Mouse (Mus musculus) liver, adult 2 months (tissue): ENCODE results near the gene Vps33a. TPM values are rescaled to one million over a fixed set of nuclear protein-coding genes. Genes with fewer than 3 reads are reported as not detected.

ENCODE experiments used
- DNase-seq: peaks from one replicate; pipeline ENCODE4 v3.0.0-alpha.2; 2011; ENCODE audit warnings: low read depth, low spot score; ENCODE audit errors: extremely low read depth
- H3K27ac ChIP-seq: fragments of 200-500 bp; replicated peaks from 2 replicates; pipeline ENCODE4 v1.5.1; 2012; ENCODE audit warnings: low read depth, mild to moderate bottlenecking, control low read depth, inconsistent platforms, low read length; ENCODE audit not compliant: insufficient read depth
- H3K27me3 ChIP-seq: fragments of 200-500 bp; 2 replicates; pipeline ENCODE4 v1.6.1; 2012; ENCODE audit warnings: mild to moderate bottlenecking, moderate library complexity, low read length, inconsistent platforms; ENCODE audit not compliant: control insufficient read depth, insufficient read depth
- H3K36me3 ChIP-seq: fragments of 200-500 bp; 2 replicates; pipeline ENCODE4 v1.6.1; 2012; ENCODE audit warnings: low read length, inconsistent platforms; ENCODE audit not compliant: control insufficient read depth, insufficient read depth
- H3K4me1 ChIP-seq: fragments of 200-500 bp; 2 replicates; pipeline ENCODE4 v1.6.1; 2011; ENCODE audit warnings: low read length; ENCODE audit not compliant: control insufficient read depth, insufficient read depth
- H3K4me3 ChIP-seq: fragments of 200-500 bp; 2 replicates; pipeline ENCODE4 v1.5.1; 2011; ENCODE audit warnings: low read depth, mild to moderate bottlenecking, control low read depth, low read length, moderate library complexity; ENCODE audit not compliant: insufficient read depth
- H3K79me2 ChIP-seq: fragments of 200-500 bp; 2 replicates; pipeline ENCODE4 v1.6.1; 2012; ENCODE audit warnings: inconsistent platforms, mild to moderate bottlenecking, low read length, moderate library complexity; ENCODE audit not compliant: control insufficient read depth, insufficient read depth
- H3K9ac ChIP-seq: fragments of 200-500 bp; 2 replicates; pipeline ENCODE4 v1.6.1; 2012; ENCODE audit warnings: low read depth, mild to moderate bottlenecking, control low read depth, inconsistent platforms, low read length
- CTCF ChIP-seq: fragments of 200-500 bp; IDR thresholded peaks from 2 replicates; pipeline ENCODE4 v1.5.1; 2011; ENCODE audit warnings: low read depth, low read length, control low read depth
- POLR2A ChIP-seq: fragments of 200-500 bp; IDR thresholded peaks from 2 replicates; pipeline ENCODE4 v1.6.1; 2011; ENCODE audit warnings: low read length, control low read depth; ENCODE audit not compliant: insufficient read depth; ENCODE audit errors: extremely low read depth
- WGBS: fragments of 180-500 bp; shearing (Covaris S2); methylation state at CpG from one replicate; pipeline ENCODE4 v1.1.7; 2018; 5-methylcytosine and 5-hydroxymethylcytosine counted together
- polyA plus RNA-seq: library from polyadenylated mRNA; depleted of rRNA; stranded (reverse); fragments of >200 nt; gene quantifications from 2 replicates; pipeline ENCODE4 v1.2.3, GENCODE M21; 2012
- total RNA-seq: library from RNA; depleted of rRNA; stranded (reverse); fragments of >200 nt; gene quantifications from 2 replicates; pipeline ENCODE4 v1.2.3, GENCODE M21; 2014

The Vps33a gene
- total and polyA plus RNA-seq, 2 experiments = 10.5 to 15.4 TPM

- H3K36me3 ChIP-seq = peaks cover 7% of the 10 kb centered on the region; the same call in 1 of the 2 replicates
Measured at GRCm38 (mm10) chr5:123523692-123524392, 49.0 kb downstream of the Vps33a start, which contains the start of gene Diablo. Diablo (minus strand) TSS chr5:123524176.

GRCm38 (mm10) chr5:123522166-123522565 is 50.7 kb downstream of the Vps33a start:
- Histone ChIP-seq H3K4me1 (peaks cover 4% of the 10 kb centered on the region; the same call in 1 of the 2 replicates), H3K9ac (no peak overlapping the region), H3K4me3 (no peak overlapping the region), H3K36me3 (peaks cover 14% of the 10 kb centered on the region), H3K79me2 (peaks cover 4% of the 10 kb centered on the region; the same call in 1 of the 2 replicates), H3K27me3 (no peaks in the 10 kb centered on the region), H3K27ac (no peak overlapping the region)
- DNase-seq = no peak
- TF ChIP-seq CTCF (no peak), POLR2A (no peak)
- 94% methylated on average over 1 of the region's 1 CpGs for WGBS

More at GRCm38 (mm10) chr5:123523692-123524392, 49.0 kb downstream of the Vps33a start, which contains the start of gene Diablo:
- peaks cover 4% of the 10 kb centered on the region; the same call in 1 of the 2 replicates for H3K79me2 ChIP-seq
- H3K27ac ChIP-seq = no peak within 1 kb of the TSS; the same call in 1 of the 2 replicates
- WGBS = under 1% methylated on average over 82 of the region's 82 CpGs
- peaks cover 4% of the 10 kb centered on the region; the same call in 1 of the 2 replicates for H3K4me1 ChIP-seq
- TF ChIP-seq POLR2A (peak; percentile 87), CTCF (no peak)
- H3K4me3 ChIP-seq = peak within 1 kb of the TSS; percentile 76
- DNase-seq = peak; percentile 84
- H3K27me3 ChIP-seq = no peaks in the 10 kb centered on the region
- peak within 1 kb of the TSS; percentile 90 for H3K9ac ChIP-seq

GRCm38 (mm10) chr5:123521621-123522020 is 51.2 kb downstream of the Vps33a start:
- WGBS = 95% methylated on average over 1 of the region's 1 CpGs
- H3K4me1 ChIP-seq = peaks cover 4% of the 10 kb centered on the region; the same call in 1 of the 2 replicates

GRCm38 (mm10) chr5:123520666-123521065 is 52.2 kb downstream of the Vps33a start:
- Histone ChIP-seq H3K79me2 (peaks cover 4% of the 10 kb centered on the region; the same call in 1 of the 2 replicates), H3K27me3 (no peaks in the 10 kb centered on the region), H3K36me3 (peaks cover 23% of the 10 kb centered on the region), H3K9ac (no peak overlapping the region), H3K27ac (no peak overlapping the region), H3K4me1 (peaks cover 4% of the 10 kb centered on the region; the same call in 1 of the 2 replicates), H3K4me3 (no peak overlapping the region)
- WGBS = 96% methylated on average over 9 of the region's 9 CpGs
- no peak for TF ChIP-seq POLR2A
- no peak for DNase-seq

More at GRCm38 (mm10) chr5:123521621-123522020, 51.2 kb downstream of the Vps33a start:
- Histone ChIP-seq H3K27me3 (no peaks in the 10 kb centered on the region), H3K4me3 (no peak overlapping the region), H3K79me2 (peaks cover 4% of the 10 kb centered on the region; the same call in 1 of the 2 replicates), H3K9ac (no peak overlapping the region), H3K27ac (no peak overlapping the region), H3K36me3 (peaks cover 19% of the 10 kb centered on the region)
- TF ChIP-seq CTCF (no peak), POLR2A (no peak)
- DNase-seq = no peak

- DNase-seq = no peak
- H3K79me2 ChIP-seq = no peaks in the 10 kb centered on the region
- H3K9ac ChIP-seq = no peak overlapping the region
- no peak overlapping the region for H3K27ac ChIP-seq
- WGBS = 94% methylated on average over 5 of the region's 5 CpGs
- H3K27me3 ChIP-seq = no peaks in the 10 kb centered on the region
- peaks cover 23% of the 10 kb centered on the region for H3K36me3 ChIP-seq
- no peak overlapping the region for H3K4me3 ChIP-seq
- H3K4me1 ChIP-seq = no peaks in the 10 kb centered on the region
- TF ChIP-seq CTCF (no peak), POLR2A (no peak)
Measured at GRCm38 (mm10) chr5:123514871-123515270, 58.0 kb downstream of the Vps33a start.
